Mouse (Mus musculus): ENCODE data around the gene Gm7971. TPM values are rescaled to one million over a fixed set of nuclear protein-coding genes. Genes with fewer than 3 reads are reported as not detected.
"Not testable (repeated sequence)": the region's sequence is repeated elsewhere in the genome, so short reads cannot be mapped to it uniquely, and the experiment has no call there.

Gm7971 gene
- total RNA-seq (2018; cell fraction: chromatin; rRNA removed) = not detected
- total RNA-seq (2018; cell fraction: cytosol; rRNA removed) = not detected
- total RNA-seq (2018; cell fraction: nucleus; rRNA removed) = not detected
- not detected in 3 replicates for polyA plus RNA-seq (2018)

DNA sequence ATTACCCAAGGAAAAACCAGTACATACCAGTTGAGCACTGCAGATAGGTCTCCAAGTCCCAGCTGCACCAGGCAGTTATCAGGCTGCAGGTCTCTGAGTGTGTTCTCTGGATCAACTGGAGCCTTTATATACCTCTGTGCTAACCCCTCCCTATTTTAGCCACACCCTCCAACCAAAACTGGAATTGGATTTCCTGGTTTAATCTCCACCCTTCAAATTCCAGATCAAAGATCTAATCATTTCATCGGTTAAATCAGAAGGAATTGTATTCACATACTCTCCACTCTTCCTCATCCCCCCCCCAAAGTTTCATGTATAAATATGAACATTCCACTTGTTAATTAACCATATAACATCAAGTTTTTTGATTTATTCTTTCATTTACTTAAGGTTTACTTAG, at the start of gene Gm7971:
Gm7971 (minus strand) TSS at position 101 of the 400 bp plus-strand sequence.
- no CpG with 5 or more reads among the region's 1 CpGs for WGBS (ENCODE audit: missing documents)
- H3K27ac ChIP-seq; H3K36me3 ChIP-seq (ENCODE audit: inconsistent target); H3K4me3 ChIP-seq (ENCODE audit: inconsistent target); H3K79me2 ChIP-seq (ENCODE audit: inconsistent target): not testable (repeated sequence)

Other genes with a start within 250 kb of the Gm7971 start
- not detected in 3 replicates for gene D5Ertd577e, start 138.1 kb downstream of the Gm7971 start, polyA plus RNA-seq (2018)
- gene Gm3286, start 84.1 kb downstream of the Gm7971 start, polyA plus RNA-seq (2018) = not detected in 3 replicates
- gene Gm7978, start 141.3 kb upstream of the Gm7971 start, polyA plus RNA-seq (2018) = not detected in 3 replicates
- not detected in 3 replicates for gene Gm7982, start 147.1 kb upstream of the Gm7971 start, polyA plus RNA-seq (2018)
- not detected in 3 replicates for gene E330014E10Rik, start 181.1 kb upstream of the Gm7971 start, polyA plus RNA-seq (2018)